Mouse (Mus musculus): ENCODE data around the gene Slc17a9.

DNA sequence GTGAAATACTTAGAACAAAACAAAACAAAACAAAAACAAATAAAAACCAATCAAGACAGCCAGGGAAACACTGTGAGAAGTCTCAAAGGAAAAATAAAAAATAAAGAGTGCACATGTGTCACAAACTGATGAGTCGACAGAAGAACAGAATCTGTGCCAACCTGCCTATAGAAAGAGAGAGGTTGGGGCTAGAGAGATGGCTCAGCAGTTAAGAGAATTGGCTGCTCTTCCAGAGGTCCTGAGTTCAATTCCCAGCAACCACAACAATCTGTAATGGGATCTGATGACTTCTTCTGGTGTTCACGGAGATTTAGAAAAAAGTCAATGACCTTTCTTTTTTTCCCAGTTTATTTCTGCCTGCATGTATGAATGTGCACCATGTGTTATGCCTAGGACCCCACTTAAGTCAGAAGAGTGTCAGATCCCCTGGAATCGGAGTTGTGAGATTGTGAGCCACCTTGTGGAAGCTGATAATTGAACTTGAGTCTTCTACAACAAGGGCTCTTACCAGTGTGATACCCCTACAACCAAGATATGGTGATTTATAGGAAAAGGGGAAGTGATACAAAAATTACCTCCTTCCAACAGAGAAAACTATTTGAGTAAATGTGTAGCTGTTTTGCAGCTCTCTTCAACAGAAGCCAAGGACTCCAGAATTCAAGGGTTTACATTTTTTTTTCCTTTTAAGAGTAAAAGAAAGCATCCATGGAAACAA lies 21.3 kb upstream of the Slc17a9 start:
- no peak for TF ChIP-seq TAL1 (IDR thresholded peaks at IDR 0.05; ENCODE audit: low read length)
- TF ChIP-seq GATA1 (IDR thresholded peaks at IDR 0.05; ENCODE audit: low read length): no peak
